In the genomic region with DNA sequence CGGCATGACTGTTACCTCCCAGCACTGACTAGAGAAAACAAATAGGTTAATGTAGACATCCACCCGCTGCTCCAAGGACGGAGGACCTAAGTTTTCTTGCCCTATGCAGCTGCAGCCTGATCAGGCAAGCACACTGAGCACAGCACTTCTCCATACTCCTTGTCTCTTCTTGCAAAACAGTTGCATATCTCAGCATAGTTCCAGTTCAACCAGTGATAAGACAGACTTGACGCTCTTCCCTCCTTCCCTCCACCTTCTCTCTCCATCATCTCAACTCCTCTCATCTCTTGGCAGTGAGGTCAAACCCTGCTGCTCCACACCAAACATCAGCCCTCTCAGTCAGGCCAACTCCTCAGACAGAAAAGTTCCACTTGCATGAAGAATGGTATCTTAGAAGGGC, we compare ENCODE assay signal across 28 mouse cellular contexts. TPM values are rescaled to one million over a fixed set of nuclear protein-coding genes. Genes with fewer than 3 reads are reported as not detected.
DNase-seq lines count a peak whose midpoint lies in the region; ATAC-seq and TF ChIP-seq lines count a peak whose summit lies in the region.
"Had no signal": no experiment of that assay in that cellular context is flagged by ENCODE, and none has a peak within 500 bp of the region (broad histone marks: within the 10 kb centered on the region; RNA-seq: fewer than 3 reads in every experiment).

No protein-coding gene starts in this region.

- H3K27ac ChIP-seq in liver, embryonic 14.5 days, result no peak overlapping the region
- H3K27ac ChIP-seq in limb, embryonic 10.5 days, result no peak overlapping the region
- H3K27ac ChIP-seq: embryonic facial prominence, embryonic 12.5 days; forebrain, embryonic 13.5 days; forebrain, embryonic 15.5 days had no signal

- TF ChIP-seq CTCF in liver, embryonic 14.5 days (IDR thresholded peaks at IDR 0.05; ENCODE audit: low read depth), result no peak

- H3K4me2 ChIP-seq in liver, embryonic 14.5 days (ENCODE audit: low read depth), result no peak overlapping the region
- H3K4me2 ChIP-seq: embryonic facial prominence, embryonic 12.5 days; forebrain, embryonic 13.5 days; forebrain, embryonic 15.5 days had no signal

- no peaks in the 10 kb centered on the region for H3K27me3 ChIP-seq in erythroblast, embryonic 14.5 days (ENCODE audit: control insufficient read depth)
- H3K27me3 ChIP-seq in liver, embryonic 14.5 days (ENCODE audit: control insufficient read depth, insufficient read depth, low read length), result no peaks in the 10 kb centered on the region
- H3K27me3 ChIP-seq in limb, embryonic 10.5 days (ENCODE audit: low read depth, poor library complexity, severe bottlenecking), result no peaks in the 10 kb centered on the region
- H3K27me3 ChIP-seq: CH12.LX; embryonic facial prominence, embryonic 12.5 days; forebrain, embryonic 13.5 days; forebrain, embryonic 15.5 days; Patski had no signal

- H3K9ac ChIP-seq in liver, embryonic 14.5 days (replicated peaks), result no peak overlapping the region
- H3K9ac ChIP-seq: embryonic facial prominence, embryonic 12.5 days; forebrain, embryonic 13.5 days; forebrain, embryonic 15.5 days; forebrain, postnatal 0 days had no signal

- peak in 2 of 3 experiments; percentile 25 to 42 for DNase-seq in liver, embryonic 14.5 days (ENCODE audit: low read depth in 3 of 3, low spot score in 3 of 3)
- no peak for DNase-seq in liver
- DNase-seq in c-Kit-negative CD71-positive TER-119-positive erythroid progenitor cells, embryonic 14.5 days (ENCODE audit: low read depth, low spot score), result peak; percentile 31
- peak; percentile 41 for DNase-seq in c-Kit-positive CD71-positive TER-119-positive erythroid progenitor cells, embryonic 14.5 days (ENCODE audit: low spot score)
- no peak for DNase-seq in limb, embryonic 10.5 days (ENCODE audit: low spot score)
- DNase-seq in right cerebral cortex, postnatal 4 days, result no peak
- DNase-seq: adrenal gland, adult 8-10 months; adrenal gland, postnatal 14 days; adrenal gland, postnatal 36 days; B cell, adult 2 months; cerebellum, adult 11 months; cerebellum, adult 18-20 months; cerebellum, adult 8-10 months; cerebellum, adult 9-11 months; cerebellum, postnatal 14 days; cerebellum, postnatal 36 days; embryo, embryonic 11 days; forebrain, postnatal 0 days had no signal

- H3K4me1 ChIP-seq in erythroblast, embryonic 14.5 days (ENCODE audit: control insufficient read depth), result peaks cover 66% of the 10 kb centered on the region
- peaks cover 0 to 4% of the 10 kb centered on the region in 2 experiments; a peak in 2 of 4 replicates for H3K4me1 ChIP-seq in liver, embryonic 14.5 days (replicated peaks; ENCODE audit: control insufficient read depth in 2 of 2, insufficient read depth in 2 of 2, low read length in 1 of 2)
- H3K4me1 ChIP-seq in limb, embryonic 10.5 days, result no peaks in the 10 kb centered on the region
- H3K4me1 ChIP-seq: embryonic facial prominence, embryonic 12.5 days had no signal

- H3K9me3 ChIP-seq in erythroblast, embryonic 14.5 days (ENCODE audit: control insufficient read depth, low read length), result no peaks in the 10 kb centered on the region
- H3K9me3 ChIP-seq in liver, embryonic 14.5 days (ENCODE audit: control insufficient read depth, low read length), result no peaks in the 10 kb centered on the region
- no peaks in the 10 kb centered on the region for H3K9me3 ChIP-seq in limb, embryonic 10.5 days (replicated peaks)
- H3K9me3 ChIP-seq: embryonic facial prominence, embryonic 12.5 days; forebrain, embryonic 13.5 days; forebrain, embryonic 15.5 days; G1E had no signal

- peaks cover 89% of the 10 kb centered on the region for H3K36me3 ChIP-seq in erythroblast, embryonic 14.5 days (ENCODE audit: control insufficient read depth)
- H3K36me3 ChIP-seq in liver, embryonic 14.5 days (replicated peaks; ENCODE audit: control insufficient read depth, insufficient read depth, low read depth), result peaks cover 28% of the 10 kb centered on the region
- peaks cover 97% of the 10 kb centered on the region for H3K36me3 ChIP-seq in limb, embryonic 10.5 days

- WGBS in liver, embryonic 14.5 days (ENCODE audit: insufficient replicate concordance), result 70% methylated on average over 4 of the region's 4 CpGs
- 93% methylated on average over 4 of the region's 4 CpGs for WGBS in limb, embryonic 10.5 days

- H3K4me3 ChIP-seq in erythroblast, embryonic 14.5 days (replicated peaks), result peak overlapping the region; percentile 39
- no peak overlapping the region for H3K4me3 ChIP-seq in liver, embryonic 14.5 days (ENCODE audit: insufficient read depth in 1 of 2, low read depth in 2 of 2, low read length in 2 of 2)
- H3K4me3 ChIP-seq in limb, embryonic 10.5 days, result no peak overlapping the region
- H3K4me3 ChIP-seq: embryonic facial prominence, embryonic 12.5 days; forebrain, embryonic 13.5 days; forebrain, embryonic 15.5 days had no signal

- no peak for TF ChIP-seq EP300 in liver, embryonic 14.5 days (IDR thresholded peaks at IDR 0.05; ENCODE audit: low read depth)

- ATAC-seq in erythroblast, adult 5-6 weeks (replicated peaks; ENCODE audit: low FRiP score, poor library complexity, severe bottlenecking), result no peak
- no peak for ATAC-seq in liver, embryonic 14.5 days (ENCODE audit: insufficient read depth)
- ATAC-seq: activated CD4-positive, CD25-positive, alpha-beta regulatory T cell, adult 4 months; CD4-positive, CD25-positive, alpha-beta regulatory T cell, adult 4 months; forebrain, embryonic 13.5 days; forebrain, embryonic 15.5 days; forebrain, postnatal 0 days; Patski had no signal

RNA-seq across cellular contexts. Expression of a gene that starts 43.1 kb away (rescaled TPM):
- 2.9 and 3.1 TPM in 2 replicates for polyA plus RNA-seq in erythroblast, embryonic 14.5 days (2012)
- total RNA-seq in erythroblast, adult 5-6 weeks (2015; ENCODE audit: low replicate concordance), result 11.1 and 27.9 TPM in 2 replicates
- 44.8 and 96.0 TPM in 2 replicates for total RNA-seq in erythroblast, adult 5-6 weeks (2017; ENCODE audit: low replicate concordance)
- polyA plus RNA-seq in liver, embryonic 14.5 days (2012; rRNA removed), result 16.4 and 17.0 TPM in 2 replicates
- polyA plus RNA-seq in liver, embryonic 14.5 days (2014; fragmentation: Nextera tagmentation; extraction: Ambion mirVana), result 14.1 and 18.5 TPM in 2 replicates
- 116 and 135 TPM in 2 replicates for polyA plus RNA-seq in limb, embryonic 10.5 days (2016; fragmentation: Nextera tagmentation; extraction: Ambion mirVana)

RNA-seq across cellular contexts. Expression of a gene that starts 57.2 kb away (rescaled TPM):
- 0.47 and 0.48 TPM in 2 replicates for polyA plus RNA-seq in erythroblast, embryonic 14.5 days (2012)
- total RNA-seq in erythroblast, adult 5-6 weeks (2015; ENCODE audit: low replicate concordance), result 8.8 and 13.3 TPM in 2 replicates
- 11.3 and 12.9 TPM in 2 replicates for total RNA-seq in erythroblast, adult 5-6 weeks (2017; ENCODE audit: low replicate concordance)
- 1.5 and 2.0 TPM in 2 replicates for polyA plus RNA-seq in liver, embryonic 14.5 days (2012; rRNA removed)
- 2.8 and 3.1 TPM in 2 replicates for polyA plus RNA-seq in liver, embryonic 14.5 days (2014; fragmentation: Nextera tagmentation; extraction: Ambion mirVana)
- 9.8 and 10.2 TPM in 2 replicates for polyA plus RNA-seq in limb, embryonic 10.5 days (2016; fragmentation: Nextera tagmentation; extraction: Ambion mirVana)

RNA-seq across cellular contexts. Expression of a gene that starts 57.7 kb away (rescaled TPM):
- polyA plus RNA-seq in erythroblast, embryonic 14.5 days (2012), result 1.1 and 1.3 TPM in 2 replicates
- total RNA-seq in erythroblast, adult 5-6 weeks (2015; ENCODE audit: low replicate concordance), result 16.3 and 22.2 TPM in 2 replicates
- total RNA-seq in erythroblast, adult 5-6 weeks (2017; ENCODE audit: low replicate concordance), result 11.7 and 19.1 TPM in 2 replicates
- 13.0 and 15.0 TPM in 2 replicates for polyA plus RNA-seq in liver, embryonic 14.5 days (2012; rRNA removed)
- 20.3 and 21.3 TPM in 2 replicates for polyA plus RNA-seq in liver, embryonic 14.5 days (2014; fragmentation: Nextera tagmentation; extraction: Ambion mirVana)
- 78.0 and 82.8 TPM in 2 replicates for polyA plus RNA-seq in limb, embryonic 10.5 days (2016; fragmentation: Nextera tagmentation; extraction: Ambion mirVana)

Comparison
In these comparisons a context has a peak if more than half of its experiments do, and no peak if none do; other contexts are left out.
1. DNase-seq: peak in liver, embryonic 14.5 days (2 of 3), c-Kit-negative CD71-positive TER-119-positive erythroid progenitor cells, embryonic 14.5 days (single experiment) and c-Kit-positive CD71-positive TER-119-positive erythroid progenitor cells, embryonic 14.5 days (single experiment); none in liver (single experiment), limb, embryonic 10.5 days (single experiment) and right cerebral cortex, postnatal 4 days (single experiment).